Mouse (Mus musculus) MEL (cell line): ENCODE measurements around the gene Jmjd8. TPM values are rescaled to one million over a fixed set of nuclear protein-coding genes. Genes with fewer than 3 reads are reported as not detected.

Experiments
- DNase-seq: peaks from one replicate; pipeline ENCODE4 v3.0.0; 2011; ENCODE audit warnings: low read depth, low spot score
- H3K27ac ChIP-seq: 2 replicates; pipeline ENCODE4 v1.5.1; 2012; ENCODE audit warnings: low read depth, mild to moderate bottlenecking, control low read depth, low read length, moderate library complexity; ENCODE audit not compliant: control insufficient read depth
- H3K27me3 ChIP-seq, 2 experiments: fragments of 150-350 bp in 1 of 2; sonication (generic) in 1 of 2; 2 replicates each; pipeline ENCODE4 v1.6.1; 2012; ENCODE audit warnings: low read length in 2 of 2, mild to moderate bottlenecking in 2 of 2, improper control_type of control experiment in 1 of 2, moderate library complexity in 1 of 2; ENCODE audit not compliant: insufficient read depth in 2 of 2, control insufficient read depth in 1 of 2
- H3K36me3 ChIP-seq, 2 experiments: 2 replicates each; pipeline ENCODE4 v1.6.1; 2012 to 2014; ENCODE audit warnings: low read length in 2 of 2, improper control_type of control experiment in 1 of 2, inconsistent platforms in 1 of 2, mild to moderate bottlenecking in 1 of 2; ENCODE audit not compliant: insufficient read depth in 2 of 2, control insufficient read depth in 1 of 2
- H3K4me1 ChIP-seq, 2 experiments: fragments of 150-350 bp in 1 of 2; sonication (generic) in 1 of 2; 2 replicates each; pipeline ENCODE4 v1.6.1; 2012; ENCODE audit warnings: low read length in 2 of 2, improper control_type of control experiment in 1 of 2, mild to moderate bottlenecking in 1 of 2; ENCODE audit not compliant: insufficient read depth in 2 of 2, control insufficient read depth in 1 of 2
- H3K4me3 ChIP-seq, 2 experiments: fragments of 150-350 bp in 1 of 2; sonication (generic) in 1 of 2; 2 replicates each; pipeline ENCODE4 v1.5.1; 2012; ENCODE audit warnings: low read depth in 2 of 2, low read length in 2 of 2, mild to moderate bottlenecking in 2 of 2, moderate library complexity in 2 of 2, control low read depth in 1 of 2, improper control_type of control experiment in 1 of 2; ENCODE audit not compliant: control insufficient read depth in 1 of 2, insufficient read depth in 1 of 2
- H3K79me2 ChIP-seq: 2 replicates; pipeline ENCODE4 v1.6.1; 2012; ENCODE audit warnings: mild to moderate bottlenecking, low read length, moderate library complexity; ENCODE audit not compliant: control insufficient read depth, poor library complexity, insufficient read depth
- H3K9ac ChIP-seq: 2 replicates; pipeline ENCODE4 v1.6.1; 2012; ENCODE audit warnings: low read depth, mild to moderate bottlenecking, control low read depth, low read length, moderate library complexity; ENCODE audit not compliant: control insufficient read depth, poor library complexity, severe bottlenecking
- H3K9me3 ChIP-seq: fragments of 150-350 bp; sonication (generic); replicated peaks from 2 replicates; pipeline ENCODE4 v1.6.1; 2012; ENCODE audit warnings: mild to moderate bottlenecking, low read length, improper control_type of control experiment, moderate library complexity; ENCODE audit not compliant: insufficient read depth
- CHD2 ChIP-seq: IDR thresholded peaks from 2 replicates; pipeline ENCODE4 v1.6.1; 2011; ENCODE audit warnings: low read length, improper control_type of control experiment
- CTCF ChIP-seq, 3 experiments: IDR thresholded peaks in 2 of 3; conservative IDR thresholded peaks in 1 of 3; 2 replicates each; pipeline ENCODE4 v1.5.1; 2011 to 2012; ENCODE audit warnings: low read length in 3 of 3, low read depth in 2 of 3, mild to moderate bottlenecking in 2 of 3, improper control_type of control experiment in 1 of 3, inconsistent platforms in 1 of 3, mixed read lengths in 1 of 3, moderate library complexity in 1 of 3; ENCODE audit not compliant: control insufficient read depth in 1 of 3, insufficient read depth in 1 of 3, poor library complexity in 1 of 3, severe bottlenecking in 1 of 3
- ELF1 ChIP-seq: IDR thresholded peaks from 2 replicates; pipeline ENCODE4 v1.6.1; 2014; ENCODE audit warnings: low read depth, mild to moderate bottlenecking, inconsistent platforms, low read length, improper control_type of control experiment, moderate library complexity
- ETS1 ChIP-seq: IDR thresholded peaks from 2 replicates; pipeline ENCODE4 v1.6.1; 2012; ENCODE audit warnings: low read depth, mild to moderate bottlenecking, inconsistent platforms, low read length, improper control_type of control experiment, moderate library complexity
- GATA1 ChIP-seq: IDR thresholded peaks from 2 replicates; pipeline ENCODE4 v1.6.1; 2011; ENCODE audit warnings: low read depth, low read length, improper control_type of control experiment
- KAT2A ChIP-seq: conservative IDR thresholded peaks from 2 replicates; pipeline ENCODE4 v1.6.1; 2012; ENCODE audit warnings: low read depth, low read length, improper control_type of control experiment, inconsistent platforms
- MAX ChIP-seq: IDR thresholded peaks from 2 replicates; pipeline ENCODE4 v1.6.1; 2011; ENCODE audit warnings: low read length, improper control_type of control experiment
- MEF2A ChIP-seq: IDR thresholded peaks from 2 replicates; pipeline ENCODE4 v1.6.1; 2014; ENCODE audit warnings: low read depth, mild to moderate bottlenecking, inconsistent platforms, low read length, improper control_type of control experiment; ENCODE audit not compliant: poor library complexity, insufficient replicate concordance, severe bottlenecking; ENCODE audit errors: extremely low read depth
- MXI1 ChIP-seq: IDR thresholded peaks from 2 replicates; pipeline ENCODE4 v1.6.1; 2011; ENCODE audit warnings: mild to moderate bottlenecking, low read depth, low read length, improper control_type of control experiment
- MYB ChIP-seq: IDR thresholded peaks from 2 replicates; pipeline ENCODE4 v1.6.1; 2011; ENCODE audit warnings: mild to moderate bottlenecking, low read depth, low read length, improper control_type of control experiment
- MYC ChIP-seq: IDR thresholded peaks from 2 replicates; pipeline ENCODE4 v1.6.1; 2011; ENCODE audit warnings: low read depth, mild to moderate bottlenecking, low read length, improper control_type of control experiment, moderate library complexity
- NELFE ChIP-seq: IDR thresholded peaks from 2 replicates; pipeline ENCODE4 v1.6.1; 2011; ENCODE audit warnings: low read depth, low read length, improper control_type of control experiment
- NRF1 ChIP-seq: IDR thresholded peaks from 2 replicates; pipeline ENCODE4 v1.6.1; 2014; ENCODE audit warnings: low read depth, mild to moderate bottlenecking, inconsistent platforms, low read length, improper control_type of control experiment, moderate library complexity; ENCODE audit not compliant: poor library complexity, insufficient read depth, severe bottlenecking
- POLR2A ChIP-seq, 2 experiments: IDR thresholded peaks; 2 replicates each; pipeline ENCODE4 v1.6.1; 2011 to 2012; ENCODE audit warnings: low read length in 2 of 2, mild to moderate bottlenecking in 2 of 2, control low read depth in 1 of 2, improper control_type of control experiment in 1 of 2, low read depth in 1 of 2, moderate library complexity in 1 of 2; ENCODE audit not compliant: control insufficient read depth in 1 of 2, insufficient read depth in 1 of 2, poor library complexity in 1 of 2
- POLR2AphosphoS5 ChIP-seq: IDR thresholded peaks from 2 replicates; pipeline ENCODE4 v1.6.1; 2012; ENCODE audit warnings: low read depth, borderline replicate concordance, mild to moderate bottlenecking, inconsistent platforms, low read length, moderate library complexity, mixed read lengths
- RAD21 ChIP-seq: IDR thresholded peaks from 2 replicates; pipeline ENCODE4 v1.6.1; 2011; ENCODE audit warnings: mild to moderate bottlenecking, low read depth, low read length, improper control_type of control experiment
- RCOR1 ChIP-seq: IDR thresholded peaks from 2 replicates; pipeline ENCODE4 v1.6.1; 2012; ENCODE audit warnings: low read depth, mild to moderate bottlenecking, inconsistent platforms, low read length, improper control_type of control experiment
- SMC3 ChIP-seq: IDR thresholded peaks from 2 replicates; pipeline ENCODE4 v1.6.1; 2011; ENCODE audit warnings: low read depth, low read length, improper control_type of control experiment
- USF1 ChIP-seq: IDR thresholded peaks from 2 replicates; pipeline ENCODE4 v1.6.1; 2014; ENCODE audit warnings: low read depth, mild to moderate bottlenecking, inconsistent platforms, low read length, improper control_type of control experiment, moderate library complexity
- USF2 ChIP-seq, 2 experiments: IDR thresholded peaks; 2 replicates each; pipeline ENCODE4 v1.6.1; 2011 to 2012; ENCODE audit warnings: improper control_type of control experiment in 2 of 2, low read length in 2 of 2, borderline replicate concordance in 1 of 2, inconsistent platforms in 1 of 2, low read depth in 1 of 2, mild to moderate bottlenecking in 1 of 2; ENCODE audit not compliant: insufficient read depth in 1 of 2
- ZKSCAN1 ChIP-seq: IDR thresholded peaks from 2 replicates; pipeline ENCODE4 v1.6.1; 2012; ENCODE audit warnings: low read depth, mild to moderate bottlenecking, inconsistent platforms, low read length, improper control_type of control experiment, moderate library complexity
- polyA plus RNA-seq, 2 experiments: library from polyadenylated mRNA; stranded (reverse) in 1 of 2; unstranded in 1 of 2; fragments of >175 nt in 1 of 2; fragments of >200 nt in 1 of 2; gene quantifications; 2 replicates each; pipeline versions ENCODE4 v1.2.1 to v1.2.4; 2012; ENCODE audit warnings: low replicate concordance in 2 of 2, low read depth in 1 of 2; ENCODE audit not compliant: insufficient read length in 2 of 2, insufficient read depth in 1 of 2, missing spikeins in 1 of 2
- total RNA-seq: library from RNA; depleted of rRNA; stranded (reverse); fragments of 300-350 nt; gene quantifications from 2 replicates; pipeline ENCODE4 v1.2.3, GENCODE M21; 2012

Jmjd8 gene
- total and polyA plus RNA-seq, 3 experiments, result 12.9 to 23.9 TPM; not detected in 1

GRCm38 (mm10) chr17:25868601-25869191, 40.0 kb downstream of the Jmjd8 start, which contains the start of gene Mcrip2 (continued):
- TF ChIP-seq CTCF (IDR thresholded peaks at IDR 0.05 in 2 of 3, conservative IDR thresholded peaks at IDR 0.05 in 1 of 3; ENCODE audit: control insufficient read depth in 1 of 3, insufficient read depth in 1 of 3, low read depth in 2 of 3, low read length in 3 of 3, poor library complexity in 1 of 3, severe bottlenecking in 1 of 3) (no peak), ELF1 (no peak), MAX (no peak), POLR2A (IDR thresholded peaks at IDR 0.05; ENCODE audit: control insufficient read depth in 1 of 2, insufficient read depth in 1 of 2, low read depth in 1 of 2, low read length in 2 of 2, poor library complexity in 1 of 2) (peak; percentile 51 to 76; a peak in 1 of 4 replicates), KAT2A (no peak), NELFE (peak; percentile 52), NRF1 (peak; percentile 39; the same call in 1 of the 2 replicates), MXI1 (no peak; the same call in 1 of the 2 replicates), SMC3 (no peak), ZKSCAN1 (no peak), POLR2AphosphoS5 (no peak), MYC (no peak), RCOR1 (no peak), ETS1 (no peak), USF2 (IDR thresholded peaks at IDR 0.05; ENCODE audit: borderline replicate concordance in 1 of 2, insufficient read depth in 1 of 2, low read depth in 1 of 2, low read length in 2 of 2) (no peak), CHD2 (no peak), USF1 (no peak)

- TF ChIP-seq GATA1 (no peak), SMC3 (no peak), MEF2A (no peak), MYB (no peak), KAT2A (no peak), CHD2 (no peak), USF2 (IDR thresholded peaks at IDR 0.05; ENCODE audit: borderline replicate concordance in 1 of 2, insufficient read depth in 1 of 2, low read depth in 1 of 2, low read length in 2 of 2) (no peak), POLR2A (IDR thresholded peaks at IDR 0.05; ENCODE audit: control insufficient read depth in 1 of 2, insufficient read depth in 1 of 2, low read depth in 1 of 2, low read length in 2 of 2, poor library complexity in 1 of 2) (no peak), RAD21 (no peak)
- H3K4me3 ChIP-seq, result no peak overlapping the region
- DNase-seq, result no peak
- H3K27ac ChIP-seq, result no peak overlapping the region
- H3K4me1 ChIP-seq, result peaks cover 2 to 9% of the 10 kb centered on the region in 2 experiments; a peak in 2 of 4 replicates
- no peaks in the 10 kb centered on the region for H3K27me3 ChIP-seq
- H3K36me3 ChIP-seq, result peaks cover 0 to 3% of the 10 kb centered on the region in 2 experiments; a peak in 1 of 4 replicates
- peaks cover 25% of the 10 kb centered on the region for H3K79me2 ChIP-seq
- H3K9ac ChIP-seq, result no peak overlapping the region
- H3K9me3 ChIP-seq, result no peaks in the 10 kb centered on the region
Observed at GRCm38 (mm10) chr17:25869498-25869897, 40.8 kb downstream of the Jmjd8 start.
